Comparison of ENCODE assay signal across 32 mouse cellular contexts in the genomic region with DNA sequence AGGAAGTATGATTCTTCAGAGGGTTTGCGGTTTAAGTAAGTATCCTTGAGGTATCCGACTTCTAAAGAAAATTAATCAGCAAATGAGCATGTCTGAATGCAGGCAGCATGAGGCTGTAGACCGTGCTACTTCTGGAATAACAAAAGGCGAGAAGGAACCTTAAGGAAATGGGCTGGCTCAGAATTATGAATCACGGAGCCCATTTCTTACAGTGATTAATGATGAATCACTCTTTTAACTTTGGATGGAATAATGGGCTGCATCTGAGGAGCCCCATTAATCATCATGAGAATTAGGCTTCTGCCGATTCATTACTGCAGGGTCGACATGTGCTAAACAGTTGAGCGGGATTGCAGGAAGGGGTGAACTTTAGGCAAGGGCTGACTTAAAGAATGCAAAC.
DNase-seq lines count a peak whose midpoint lies in the region; ATAC-seq and TF ChIP-seq lines count a peak whose summit lies in the region.
"Had no signal": no experiment of that assay in that cellular context is flagged by ENCODE, and none has a peak within 500 bp of the region (broad histone marks: within the 10 kb centered on the region; RNA-seq: fewer than 3 reads in every experiment).

No protein-coding gene starts in this region.

- POLR2A ChIA-PET in Patski (lab: Charles Lee), result no interaction called here

- no peak overlapping the region for H3K4me2 ChIP-seq in hindbrain, embryonic 13.5 days
- no peak overlapping the region for H3K4me2 ChIP-seq in hindbrain, embryonic 12.5 days (replicated peaks)
- peak overlapping the region; percentile 48 for H3K4me2 ChIP-seq in myocyte (ENCODE audit: low read depth)
- H3K4me2 ChIP-seq: embryonic facial prominence, embryonic 13.5 days; heart, embryonic 15.5 days; liver, embryonic 12.5 days; midbrain, embryonic 15.5 days; neural tube, embryonic 12.5 days had no signal

- no peaks in the 10 kb centered on the region for H3K79me2 ChIP-seq in myocyte (ENCODE audit: control insufficient read depth, insufficient read depth)

- no peaks in the 10 kb centered on the region for H3K36me3 ChIP-seq in hindbrain, embryonic 13.5 days
- H3K36me3 ChIP-seq in hindbrain, embryonic 12.5 days, result no peaks in the 10 kb centered on the region
- H3K36me3 ChIP-seq in myocyte (ENCODE audit: control insufficient read depth, insufficient read depth), result no peaks in the 10 kb centered on the region
- no peaks in the 10 kb centered on the region for H3K36me3 ChIP-seq in limb, embryonic 10.5 days
- H3K36me3 ChIP-seq: embryonic facial prominence, embryonic 13.5 days; G1E; heart, embryonic 10.5 days; heart, embryonic 15.5 days; liver, embryonic 12.5 days; midbrain, embryonic 15.5 days; neural tube, embryonic 12.5 days had no signal

- no peak overlapping the region for H3K4me3 ChIP-seq in hindbrain, embryonic 13.5 days
- H3K4me3 ChIP-seq in hindbrain, embryonic 12.5 days, result no peak overlapping the region
- H3K4me3 ChIP-seq in myocyte, result no peak overlapping the region
- H3K4me3 ChIP-seq in limb, embryonic 10.5 days, result no peak overlapping the region
- H3K4me3 ChIP-seq: embryonic facial prominence, embryonic 13.5 days; erythroblast, embryonic 14.5 days; heart, embryonic 10.5 days; heart, embryonic 15.5 days; layer of hippocampus, adult 2 months; left cerebral cortex, adult 2 months; liver, embryonic 12.5 days; midbrain, embryonic 15.5 days; neural tube, embryonic 12.5 days had no signal

- 0 out of 2 replicates have a peak, but pooled peaks cover 3% of the 10 kb centered on the region for H3K9me3 ChIP-seq in hindbrain, embryonic 13.5 days
- peaks cover 7% of the 10 kb centered on the region for H3K9me3 ChIP-seq in hindbrain, embryonic 12.5 days (replicated peaks)
- no peaks in the 10 kb centered on the region for H3K9me3 ChIP-seq in limb, embryonic 10.5 days (replicated peaks)
- H3K9me3 ChIP-seq: G1E; midbrain, embryonic 15.5 days had no signal

- peaks cover 6% of the 10 kb centered on the region; the same call in 1 of the 2 replicates for H3K4me1 ChIP-seq in hindbrain, embryonic 13.5 days (replicated peaks)
- H3K4me1 ChIP-seq in hindbrain, embryonic 12.5 days, result 0 out of 2 replicates have a peak, but pooled peaks cover 7% of the 10 kb centered on the region
- H3K4me1 ChIP-seq in limb, embryonic 10.5 days, result peaks cover 9% of the 10 kb centered on the region; the same call in 1 of the 2 replicates
- H3K4me1 ChIP-seq: embryonic facial prominence, embryonic 13.5 days; heart, embryonic 10.5 days; heart, embryonic 15.5 days; liver, embryonic 12.5 days; neural tube, embryonic 12.5 days had no signal

- CTCF ChIA-PET in Patski (lab: Charles Lee), result no interaction called here

- H3ac ChIP-seq in myocyte (ENCODE audit: control insufficient read depth, insufficient read length), result no peak overlapping the region

- H3K9ac ChIP-seq in hindbrain, embryonic 13.5 days, result no peak overlapping the region
- H3K9ac ChIP-seq in hindbrain, embryonic 12.5 days, result no peak overlapping the region
- H3K9ac ChIP-seq: embryonic facial prominence, embryonic 13.5 days; forebrain, postnatal 0 days; heart, embryonic 15.5 days; liver, embryonic 12.5 days; midbrain, embryonic 15.5 days; neural tube, embryonic 12.5 days had no signal

- in situ Hi-C loops in Patski (cut with MboI; ENCODE audit: low pct_unique_long_range_greater_than_20kb), result no loop called here

- TF ChIP-seq POLR2A in myocyte (IDR thresholded peaks at IDR 0.05; ENCODE audit: insufficient read length, low read depth), result no peak

- TF ChIP-seq CTCF in Patski (IDR thresholded peaks at IDR 0.05), result no peak

- peak; percentile 52; the same call in 1 of the 2 replicates for ATAC-seq in hindbrain, embryonic 13.5 days (ENCODE audit: low FRiP score)
- no peak for ATAC-seq in hindbrain, embryonic 12.5 days (ENCODE audit: low FRiP score)
- ATAC-seq in Patski, result peak; percentile 54
- ATAC-seq: forebrain, postnatal 0 days; intestine, postnatal 0 days; liver, embryonic 12.5 days; lung, postnatal 0 days had no signal

- H3K27me3 ChIP-seq in hindbrain, embryonic 13.5 days, result no peaks in the 10 kb centered on the region
- H3K27me3 ChIP-seq in hindbrain, embryonic 12.5 days, result no peaks in the 10 kb centered on the region
- H3K27me3 ChIP-seq in Patski (no peaks in the 10 kb centered on the region), myocyte (ENCODE audit: control insufficient read depth, insufficient read depth, insufficient read length) (no peaks in the 10 kb centered on the region)
- no peaks in the 10 kb centered on the region for H3K27me3 ChIP-seq in limb, embryonic 10.5 days (ENCODE audit: low read depth, poor library complexity, severe bottlenecking)
- H3K27me3 ChIP-seq: embryonic facial prominence, embryonic 13.5 days; heart, embryonic 15.5 days; liver, embryonic 12.5 days; midbrain, embryonic 15.5 days; neural tube, embryonic 12.5 days had no signal

- 48% methylated on average over 8 of the region's 8 CpGs for WGBS in hindbrain, embryonic 13.5 days
- 55% methylated on average over 8 of the region's 8 CpGs for WGBS in hindbrain, embryonic 12.5 days
- WGBS in limb, embryonic 10.5 days, result 56% methylated on average over 8 of the region's 8 CpGs

- no peak overlapping the region for H3K27ac ChIP-seq in hindbrain, embryonic 13.5 days
- H3K27ac ChIP-seq in hindbrain, embryonic 12.5 days, result no peak overlapping the region
- no peak overlapping the region for H3K27ac ChIP-seq in limb, embryonic 10.5 days
- H3K27ac ChIP-seq: embryonic facial prominence, embryonic 13.5 days; heart, embryonic 10.5 days; heart, embryonic 15.5 days; layer of hippocampus, adult 2 months; left cerebral cortex, adult 2 months; liver, embryonic 12.5 days; macrophage; midbrain, embryonic 15.5 days; neural tube, embryonic 12.5 days; stomach, postnatal 0 days had no signal

- DNase-seq in 3T3-L1 (ENCODE audit: low read depth, low spot score), result peak; percentile 67
- peak; percentile 17 for DNase-seq in Patski (ENCODE audit: low read depth, low spot score)
- DNase-seq in right cerebral cortex, postnatal 10 days (ENCODE audit: low spot score in 2 of 2), result no peak
- DNase-seq in limb, embryonic 10.5 days (ENCODE audit: low spot score), result no peak
- DNase-seq: adrenal gland, postnatal 25 days; cerebellum, adult 18-20 months; cerebellum, postnatal 10 days; forebrain, postnatal 0 days; gastrocnemius, postnatal 25 days; kidney, postnatal 25 days; lung, adult 18-20 months; right cerebral cortex, adult 18-20 months; right cerebral cortex, postnatal 4 days; thymus, adult 18-20 months; thymus, postnatal 25 days had no signal

TF ChIP-seq in myocyte, 11 proteins besides CTCF, POLR2A, EP300 and RAD21:
- TF ChIP-seq TCF3 (IDR thresholded peaks at IDR 0.05; ENCODE audit: insufficient read length, low read depth), result no peak
- no peak for TF ChIP-seq TCF12 (IDR thresholded peaks at IDR 0.05; ENCODE audit: insufficient read depth, poor library complexity, severe bottlenecking)
- TF ChIP-seq MAX (IDR thresholded peaks at IDR 0.05; ENCODE audit: low read depth), result no peak
- TF ChIP-seq MYOD1 (IDR thresholded peaks at IDR 0.05; ENCODE audit: control insufficient read depth in 1 of 3, insufficient read length in 2 of 3, low read depth in 2 of 3), result no peak
- no peak for TF ChIP-seq E2F4 (IDR thresholded peaks at IDR 0.05; ENCODE audit: insufficient read depth)
- TF ChIP-seq REST (IDR thresholded peaks at IDR 0.05; ENCODE audit: insufficient read depth, insufficient read length), result no peak
- no peak for TF ChIP-seq MYOG (IDR thresholded peaks at IDR 0.05; ENCODE audit: control insufficient read depth in 1 of 3, insufficient read depth in 1 of 3, insufficient read length in 2 of 3, low read depth in 2 of 3)
- TF ChIP-seq USF1 (IDR thresholded peaks at IDR 0.05; ENCODE audit: low read depth), result no peak
- no peak for TF ChIP-seq SRF (IDR thresholded peaks at IDR 0.05; ENCODE audit: control insufficient read depth, insufficient read length, low read depth)
- TF ChIP-seq CEBPB (IDR thresholded peaks at IDR 0.05; ENCODE audit: insufficient read depth, poor library complexity, severe bottlenecking), result no peak
- TF ChIP-seq POLR2AphosphoS2 (IDR thresholded peaks at IDR 0.05; ENCODE audit: insufficient read length, low read depth), result no peak

Comparison
In these comparisons a context has a peak if more than half of its experiments do, and no peak if none do; other contexts are left out.
1. DNase-seq: peak in 3T3-L1 (single experiment) and Patski (single experiment); none in right cerebral cortex, postnatal 10 days (0 of 2) and limb, embryonic 10.5 days (single experiment).